Mouse (Mus musculus) embryonic facial prominence, embryonic 12.5 days (tissue): Measurements from ENCODE around the gene Dicer1. TPM values are rescaled to one million over a fixed set of nuclear protein-coding genes. Genes with fewer than 3 reads are reported as not detected.
A peak's percentile ranks its signal among the peaks of the same experiment; 100 is the strongest.

Source experiments
- ATAC-seq: fragments of 200-750 bp; cut with Nextera tagmentation; 2 replicates; pipeline ENCODE4 v1.8.0; 2017; ENCODE audit not compliant: insufficient number of reproducible peaks, insufficient read depth, low FRiP score, low TSS enrichment
- H3K27ac ChIP-seq: fragments of 300-500 bp; sonication (generic); 2 replicates; pipeline ENCODE4 v1.5.1; 2016; ENCODE audit warnings: mild to moderate bottlenecking
- H3K27me3 ChIP-seq: fragments of 300-500 bp; sonication (generic); 2 replicates; pipeline ENCODE4 v1.6.1; 2016; ENCODE audit warnings: mild to moderate bottlenecking, moderate library complexity
- H3K36me3 ChIP-seq: fragments of 300-500 bp; sonication (generic); 2 replicates; pipeline ENCODE4 v1.6.1; 2016; ENCODE audit warnings: mild to moderate bottlenecking
- H3K4me1 ChIP-seq: fragments of 300-500 bp; sonication (generic); 2 replicates; pipeline ENCODE4 v1.6.1; 2016
- H3K4me2 ChIP-seq: fragments of 300-500 bp; sonication (generic); replicated peaks from 2 replicates; pipeline ENCODE4 v1.6.1; 2016; ENCODE audit warnings: mild to moderate bottlenecking, moderate library complexity
- H3K4me3 ChIP-seq: fragments of 300-500 bp; sonication (generic); 2 replicates; pipeline ENCODE4 v1.5.1; 2016; ENCODE audit warnings: mild to moderate bottlenecking
- H3K9ac ChIP-seq: fragments of 300-500 bp; sonication (generic); 2 replicates; pipeline ENCODE4 v1.6.1; 2016; ENCODE audit warnings: mild to moderate bottlenecking, moderate library complexity
- H3K9me3 ChIP-seq: fragments of 300-500 bp; sonication (generic); 2 replicates; pipeline ENCODE4 v1.6.1; 2016; ENCODE audit warnings: mild to moderate bottlenecking, moderate library complexity
- WGBS: fragments of 180-500 bp; shearing (Covaris S2); methylation state at CpG from one replicate; pipeline ENCODE4 v1.1.7; 2016; 5-methylcytosine and 5-hydroxymethylcytosine counted together
- polyA plus RNA-seq: library from polyadenylated mRNA; unstranded; fragments of >200 nt; fragmentation: Nextera tagmentation; extraction: Ambion mirVana; gene quantifications from 2 replicates; pipeline ENCODE4 v1.2.1, GENCODE M21; 2016

Dicer1 gene
- polyA plus RNA-seq, 1 experiment from 2014 or later, result 58.0 TPM

DNA sequence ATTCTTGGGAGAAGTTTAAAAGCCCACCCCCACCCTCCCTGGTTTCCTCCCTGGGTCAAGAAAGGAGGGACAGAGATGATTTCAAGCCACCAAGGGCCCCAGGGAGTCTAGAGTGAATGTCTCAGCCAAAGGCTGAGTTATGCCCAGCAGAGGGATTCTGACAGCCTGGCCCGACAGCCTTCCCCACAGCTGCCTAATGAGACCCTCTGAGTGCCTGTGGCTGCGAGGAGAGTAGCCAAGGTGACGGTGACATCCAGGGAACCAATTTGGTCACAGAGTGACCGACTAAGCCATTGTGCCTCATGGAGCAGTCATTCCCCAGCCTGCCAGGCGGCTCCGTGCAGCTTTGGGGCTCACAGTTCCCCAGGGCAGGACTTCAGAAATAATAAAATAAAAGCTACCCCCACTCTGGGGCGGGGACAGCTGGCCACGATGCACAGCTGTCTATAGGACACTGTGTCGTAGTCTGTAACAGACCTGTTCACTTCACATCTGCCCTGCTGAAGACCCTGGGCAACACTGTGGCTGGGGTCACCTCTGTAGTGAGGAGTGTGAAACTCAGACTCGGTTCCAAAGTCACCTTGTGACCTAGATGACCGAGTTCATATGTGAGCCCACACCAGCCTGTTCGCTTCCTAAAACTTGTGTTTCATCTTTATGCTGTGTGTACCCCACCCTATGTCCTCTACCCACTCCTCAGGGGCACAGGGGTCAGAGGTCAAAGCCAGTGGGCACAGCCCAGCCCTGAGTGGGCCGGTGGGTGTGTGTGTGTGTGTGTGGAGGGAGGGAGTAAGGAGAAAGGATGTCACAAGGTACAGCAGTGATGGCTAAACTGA lies 75.0 kb downstream of the Dicer1 start:
- H3K4me3 ChIP-seq, result no peak overlapping the region
- no peak overlapping the region for H3K27ac ChIP-seq
- H3K9ac ChIP-seq, result no peak overlapping the region
- WGBS, result 81% methylated on average over 13 of the region's 13 CpGs
- peak; percentile 25; the same call in 1 of the 2 replicates for ATAC-seq
- H3K36me3 ChIP-seq, result no peaks in the 10 kb centered on the region
- no peak overlapping the region for H3K4me2 ChIP-seq
- H3K4me1 ChIP-seq, result peaks cover 32% of the 10 kb centered on the region
- no peaks in the 10 kb centered on the region for H3K27me3 ChIP-seq
- no peaks in the 10 kb centered on the region for H3K9me3 ChIP-seq

DNA sequence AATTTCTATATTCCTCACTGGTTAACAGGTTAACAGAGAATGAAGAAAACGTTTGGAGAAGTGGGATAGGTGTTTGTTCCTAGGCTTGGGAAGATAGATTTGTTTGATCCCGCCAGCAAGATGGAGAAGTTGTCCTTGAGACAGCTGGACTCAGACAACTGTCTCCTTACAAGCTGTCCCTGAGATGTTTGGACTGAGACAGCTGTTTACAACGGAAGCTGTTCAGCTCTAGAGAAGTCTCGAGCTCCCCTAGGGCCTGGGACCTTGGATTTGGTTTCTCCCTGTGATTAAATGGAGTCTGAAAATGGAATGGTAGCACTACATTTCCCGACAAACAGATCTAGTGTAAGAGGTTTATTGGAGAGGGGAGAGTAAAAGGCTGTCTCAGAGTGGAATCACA lies 78.8 kb downstream of the Dicer1 start:
- no peaks in the 10 kb centered on the region for H3K9me3 ChIP-seq
- no peak overlapping the region for H3K27ac ChIP-seq
- H3K4me3 ChIP-seq, result no peak overlapping the region
- H3K27me3 ChIP-seq, result no peaks in the 10 kb centered on the region
- WGBS, result 56% methylated on average over 5 of the region's 5 CpGs
- H3K36me3 ChIP-seq, result no peaks in the 10 kb centered on the region
- peaks cover 9% of the 10 kb centered on the region for H3K4me1 ChIP-seq
- no peak overlapping the region for H3K4me2 ChIP-seq
- no peak overlapping the region for H3K9ac ChIP-seq
- ATAC-seq, result no peak

DNA sequence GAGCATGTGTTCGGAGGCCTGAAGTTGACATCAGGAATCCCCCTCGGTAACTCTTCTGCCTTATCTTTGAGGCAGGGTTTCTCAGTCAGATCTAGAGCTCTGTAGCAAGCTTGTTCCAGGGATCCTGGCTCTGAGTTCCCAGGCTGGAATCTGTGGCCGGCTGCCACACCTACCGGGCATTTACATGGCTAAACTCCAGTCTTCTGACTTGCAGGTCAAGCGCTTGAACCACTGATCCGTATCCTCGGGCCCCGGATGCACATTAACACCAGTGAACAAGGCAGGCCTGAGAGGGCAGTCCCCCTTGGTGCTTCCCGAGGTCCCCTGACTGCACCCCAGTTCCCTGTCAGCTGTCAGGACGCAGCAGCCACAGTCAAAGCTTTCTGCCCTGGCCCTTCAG lies 79.3 kb downstream of the Dicer1 start:
- H3K4me3 ChIP-seq, result no peak overlapping the region
- no peaks in the 10 kb centered on the region for H3K27me3 ChIP-seq
- H3K4me2 ChIP-seq, result no peak overlapping the region
- 68% methylated on average over 10 of the region's 10 CpGs for WGBS
- no peak for ATAC-seq
- peaks cover 6% of the 10 kb centered on the region for H3K4me1 ChIP-seq
- no peaks in the 10 kb centered on the region for H3K9me3 ChIP-seq
- no peaks in the 10 kb centered on the region for H3K36me3 ChIP-seq
- H3K9ac ChIP-seq, result no peak overlapping the region
- no peak overlapping the region for H3K27ac ChIP-seq

DNA sequence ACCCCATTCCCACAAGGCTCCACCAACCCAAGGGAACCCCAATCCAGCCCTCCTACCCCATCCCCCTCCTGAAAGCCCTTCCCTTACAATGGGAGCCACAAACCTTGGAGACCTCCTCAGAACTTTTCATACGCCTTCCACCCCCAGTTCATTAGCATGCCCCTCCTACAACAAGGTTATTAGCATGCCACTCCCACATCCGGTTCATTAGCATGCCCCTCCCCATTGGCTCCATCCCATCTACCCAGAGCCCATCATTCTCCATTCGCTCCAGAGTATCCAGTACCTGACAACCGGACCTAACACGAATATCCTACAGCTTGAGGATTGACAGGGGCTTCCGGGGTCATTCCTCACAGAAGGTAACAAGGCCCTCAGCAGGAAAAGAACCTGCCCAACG lies 83.9 kb downstream of the Dicer1 start:
- Histone ChIP-seq H3K4me3 (no peak overlapping the region), H3K4me1 (peaks cover 4% of the 10 kb centered on the region; the same call in 1 of the 2 replicates), H3K27me3 (no peaks in the 10 kb centered on the region), H3K4me2 (no peak overlapping the region), H3K9me3 (no peaks in the 10 kb centered on the region), H3K36me3 (no peaks in the 10 kb centered on the region), H3K9ac (no peak overlapping the region), H3K27ac (no peak overlapping the region)
- no peak for ATAC-seq
- 79% methylated on average over 7 of the region's 7 CpGs for WGBS

DNA sequence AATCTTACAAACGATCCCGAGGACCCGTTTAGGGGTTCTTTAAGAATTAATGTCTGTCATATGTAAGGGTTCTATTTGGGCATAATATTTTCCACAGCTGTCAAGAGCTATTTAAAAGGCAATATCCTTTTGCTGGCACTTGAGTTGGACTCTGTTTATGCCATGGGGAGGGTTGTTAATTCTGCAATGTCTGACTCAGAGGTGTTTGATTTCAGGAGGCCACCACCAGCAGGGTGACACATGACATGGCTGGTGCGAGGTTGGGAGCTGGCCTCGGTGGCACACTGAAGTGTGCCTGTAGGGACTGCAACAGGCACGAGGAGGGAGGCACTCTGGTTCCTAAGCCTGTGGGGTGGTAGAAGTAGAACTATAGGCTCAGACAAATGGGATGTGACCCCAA lies 85.8 kb downstream of the Dicer1 start:
- H3K27me3 ChIP-seq, result no peaks in the 10 kb centered on the region
- H3K4me1 ChIP-seq, result peaks cover 4% of the 10 kb centered on the region; the same call in 1 of the 2 replicates
- H3K9ac ChIP-seq, result no peak overlapping the region
- no peak overlapping the region for H3K4me2 ChIP-seq
- no peak overlapping the region for H3K27ac ChIP-seq
- H3K9me3 ChIP-seq, result no peaks in the 10 kb centered on the region
- no peak overlapping the region for H3K4me3 ChIP-seq
- ATAC-seq, result no peak
- H3K36me3 ChIP-seq, result no peaks in the 10 kb centered on the region
- 42% methylated on average over 6 of the region's 6 CpGs for WGBS

DNA sequence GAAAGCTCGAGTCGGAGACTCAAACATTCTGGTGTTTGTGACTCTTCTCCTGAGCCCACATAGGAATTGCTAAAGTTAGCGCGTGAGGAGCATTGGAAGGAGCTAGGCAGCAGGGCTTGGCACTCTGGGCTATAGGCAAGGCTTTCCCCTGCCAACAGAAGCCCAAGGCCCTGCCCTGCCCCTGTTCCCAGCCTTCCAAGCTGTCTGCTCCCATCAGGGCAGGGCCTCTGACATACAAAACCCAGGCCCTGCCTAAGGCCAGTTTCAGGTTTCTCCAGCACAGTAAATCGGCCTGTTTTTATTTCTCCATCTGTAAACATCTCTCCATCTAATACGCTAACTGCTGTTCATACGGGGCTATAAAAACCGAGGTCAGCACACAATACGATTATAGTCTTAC lies 86.2 kb downstream of the Dicer1 start:
- no peaks in the 10 kb centered on the region for H3K36me3 ChIP-seq
- no peak for ATAC-seq
- no peak overlapping the region for H3K4me3 ChIP-seq
- 60% methylated on average over 9 of the region's 9 CpGs for WGBS
- H3K4me2 ChIP-seq, result no peak overlapping the region
- peaks cover 4% of the 10 kb centered on the region; the same call in 1 of the 2 replicates for H3K4me1 ChIP-seq
- no peaks in the 10 kb centered on the region for H3K9me3 ChIP-seq
- H3K27ac ChIP-seq, result peak overlapping the region; percentile 8; the same call in 1 of the 2 replicates
- H3K9ac ChIP-seq, result no peak overlapping the region
- H3K27me3 ChIP-seq, result no peaks in the 10 kb centered on the region

DNA sequence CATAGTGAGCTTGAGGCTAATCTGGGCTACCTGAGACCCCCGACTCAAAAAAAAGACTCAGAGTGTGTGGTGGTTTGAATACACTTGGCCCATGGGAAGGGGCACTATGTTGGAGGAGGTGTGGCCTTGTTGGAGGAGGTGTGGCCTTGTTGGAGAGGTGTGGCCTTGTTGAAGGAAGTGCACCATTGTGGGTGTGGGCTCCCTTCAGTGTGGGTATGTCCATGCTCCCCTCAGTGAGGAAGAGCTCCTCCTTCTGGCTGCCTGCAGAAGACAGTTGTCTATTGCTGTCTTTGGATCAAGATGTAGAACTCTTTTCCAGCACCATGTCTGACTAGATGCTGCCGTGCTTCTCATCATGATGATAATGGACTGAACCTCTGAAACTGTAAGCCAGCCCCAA lies 95.6 kb downstream of the Dicer1 start:
- no peak for ATAC-seq
- Histone ChIP-seq H3K27me3 (no peaks in the 10 kb centered on the region), H3K9me3 (peaks cover 4% of the 10 kb centered on the region; the same call in 1 of the 2 replicates), H3K4me2 (no peak overlapping the region), H3K27ac (no peak overlapping the region), H3K9ac (no peak overlapping the region), H3K4me3 (no peak overlapping the region), H3K36me3 (no peaks in the 10 kb centered on the region), H3K4me1 (peaks cover 10% of the 10 kb centered on the region)
- 96% methylated on average over 2 of the region's 2 CpGs for WGBS

DNA sequence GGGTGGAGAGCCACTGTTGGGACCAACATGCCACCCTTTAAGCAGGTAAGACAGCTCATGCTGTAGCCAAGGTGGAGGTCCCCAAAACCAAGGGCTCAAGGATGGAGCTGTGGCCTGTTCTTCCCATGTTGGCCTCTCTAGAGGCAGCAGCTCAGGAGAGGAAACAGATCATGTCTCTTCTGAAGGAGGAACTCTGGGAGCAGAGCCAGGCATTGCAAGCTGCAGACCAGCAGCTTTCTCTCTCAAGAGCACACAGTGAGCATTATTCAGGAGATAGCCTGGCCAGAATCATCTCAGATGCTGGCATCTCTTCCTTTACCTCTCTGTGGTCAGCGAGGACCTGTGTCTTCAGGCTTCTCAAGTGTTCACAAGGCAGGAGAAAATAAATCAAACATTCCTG lies 96.7 kb downstream of the Dicer1 start:
- Histone ChIP-seq H3K4me3 (no peak overlapping the region), H3K27ac (no peak overlapping the region), H3K36me3 (no peaks in the 10 kb centered on the region), H3K27me3 (no peaks in the 10 kb centered on the region), H3K9ac (no peak overlapping the region), H3K9me3 (peaks cover 4% of the 10 kb centered on the region; the same call in 1 of the 2 replicates), H3K4me2 (no peak overlapping the region), H3K4me1 (peaks cover 18% of the 10 kb centered on the region)
- ATAC-seq, result no peak
- 94% methylated on average over 1 of the region's 1 CpGs for WGBS

DNA sequence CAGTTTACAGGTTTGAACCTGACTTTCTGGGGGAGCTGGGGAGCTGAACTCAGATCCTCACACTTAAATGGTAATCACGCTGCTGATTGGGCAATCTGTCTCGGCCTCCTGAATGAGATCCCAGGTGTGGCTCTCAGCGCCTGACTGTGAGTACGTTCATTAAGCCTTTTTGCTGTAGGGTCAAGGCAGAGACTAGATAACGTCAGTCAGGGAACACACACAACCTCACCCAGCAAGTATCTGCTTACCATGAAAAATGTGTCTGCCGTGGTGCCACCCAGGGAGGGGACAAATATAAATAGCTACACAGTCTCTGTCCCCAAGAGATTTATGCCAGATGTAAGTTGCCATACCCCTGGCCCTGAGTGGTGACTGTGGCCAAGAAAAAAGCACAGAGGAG lies 99.7 kb downstream of the Dicer1 start:
- Histone ChIP-seq H3K9me3 (peaks cover 4% of the 10 kb centered on the region; the same call in 1 of the 2 replicates), H3K9ac (no peak overlapping the region), H3K27me3 (no peaks in the 10 kb centered on the region), H3K36me3 (no peaks in the 10 kb centered on the region), H3K4me3 (no peak overlapping the region), H3K27ac (no peak overlapping the region), H3K4me1 (peaks cover 18% of the 10 kb centered on the region), H3K4me2 (no peak overlapping the region)
- WGBS, result 55% methylated on average over 6 of the region's 6 CpGs
- ATAC-seq, result no peak

DNA sequence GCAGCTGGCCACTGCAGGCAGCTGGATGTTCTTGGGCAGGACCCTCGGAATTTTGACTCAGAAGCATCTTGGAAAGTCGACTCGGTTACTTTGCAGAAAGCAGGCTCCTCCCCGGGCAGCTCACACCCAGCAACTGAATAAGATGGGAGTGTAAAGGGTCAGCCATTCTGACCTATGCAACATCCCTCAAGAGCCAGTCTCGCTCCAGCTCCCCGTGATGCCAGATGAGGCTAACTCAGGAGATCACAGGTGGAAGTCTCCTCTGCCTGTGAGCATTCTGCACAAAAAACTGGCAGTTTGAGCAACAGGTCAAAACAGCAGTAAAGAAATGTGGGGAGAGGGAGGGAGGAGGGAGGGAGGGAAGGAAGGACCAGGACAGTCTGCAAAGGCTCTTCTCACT lies 100.5 kb downstream of the Dicer1 start:
- H3K27me3 ChIP-seq, result no peaks in the 10 kb centered on the region
- H3K9ac ChIP-seq, result no peak overlapping the region; the same call in 1 of the 2 replicates
- H3K9me3 ChIP-seq, result peaks cover 4% of the 10 kb centered on the region; the same call in 1 of the 2 replicates
- no peak overlapping the region for H3K4me3 ChIP-seq
- no peak overlapping the region for H3K4me2 ChIP-seq
- 53% methylated on average over 6 of the region's 6 CpGs for WGBS
- H3K36me3 ChIP-seq, result no peaks in the 10 kb centered on the region
- H3K27ac ChIP-seq, result no peak overlapping the region
- H3K4me1 ChIP-seq, result peaks cover 18% of the 10 kb centered on the region
- ATAC-seq, result no peak

DNA sequence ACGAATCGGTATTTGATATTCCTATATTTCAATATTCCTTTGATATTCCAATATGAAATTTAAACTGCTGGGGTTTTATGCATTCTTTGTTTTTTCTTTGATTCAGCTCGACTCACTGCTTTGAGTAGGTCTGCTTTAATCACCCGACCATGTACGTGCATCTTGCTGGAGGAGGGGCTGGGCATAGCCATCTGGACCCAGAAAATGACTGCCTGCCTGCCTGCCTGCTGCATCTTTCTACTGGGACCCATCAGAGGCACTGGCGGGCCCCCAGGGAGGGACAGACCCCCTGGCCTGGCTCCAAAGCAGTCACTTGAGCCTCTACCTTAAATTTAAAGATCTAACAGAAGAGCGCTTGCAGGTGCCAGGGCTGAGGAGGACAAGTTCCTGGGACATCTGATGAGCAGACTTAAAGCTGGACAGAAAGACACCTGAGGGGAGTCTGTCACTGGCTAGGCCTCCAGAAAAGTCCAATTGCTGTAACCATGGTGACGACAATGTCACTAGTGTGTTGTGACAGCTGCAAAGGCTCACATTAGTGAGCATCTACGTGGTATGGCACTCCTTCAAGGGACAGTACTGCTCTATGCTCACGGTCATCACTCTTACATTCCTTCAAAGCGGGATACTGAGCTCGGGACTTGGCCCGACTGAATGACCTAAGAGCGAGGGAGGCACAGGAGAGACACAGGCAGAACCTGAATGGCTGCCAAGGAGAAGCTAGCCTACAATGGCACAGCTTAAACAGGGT lies 101.1 kb downstream of the Dicer1 start:
- Histone ChIP-seq H3K27ac (no peak overlapping the region), H3K36me3 (no peaks in the 10 kb centered on the region), H3K9me3 (no peaks in the 10 kb centered on the region), H3K4me2 (no peak overlapping the region), H3K27me3 (no peaks in the 10 kb centered on the region), H3K4me1 (peaks cover 18% of the 10 kb centered on the region), H3K4me3 (no peak overlapping the region), H3K9ac (no peak overlapping the region)
- WGBS, result 55% methylated on average over 14 of the region's 14 CpGs
- no peak for ATAC-seq

DNA sequence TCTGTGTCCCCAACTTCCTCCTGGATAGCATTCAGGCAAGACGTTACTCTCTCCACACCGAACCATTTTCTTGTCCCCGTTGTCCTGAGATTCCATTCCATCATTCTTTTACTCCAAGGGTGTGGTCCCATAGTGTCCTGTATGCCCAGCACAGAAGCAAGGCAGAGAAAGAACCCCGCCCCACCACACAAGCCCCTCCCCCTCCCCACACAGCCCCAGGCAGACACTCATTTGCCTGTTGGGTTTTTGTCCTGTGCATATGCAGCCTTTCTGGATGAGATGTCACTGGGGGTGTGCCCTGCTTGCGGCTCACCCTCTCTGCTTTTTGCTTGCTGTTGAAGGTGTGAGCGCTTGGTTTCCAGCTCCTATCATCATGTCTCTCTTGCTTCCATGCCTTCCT lies 103.4 kb downstream of the Dicer1 start:
- Histone ChIP-seq H3K4me2 (no peak overlapping the region), H3K27me3 (0 out of 2 replicates have a peak, but pooled peaks cover 2% of the 10 kb centered on the region), H3K4me3 (no peak overlapping the region), H3K4me1 (peaks cover 18% of the 10 kb centered on the region), H3K27ac (no peak overlapping the region), H3K36me3 (no peaks in the 10 kb centered on the region), H3K9me3 (no peaks in the 10 kb centered on the region), H3K9ac (no peak overlapping the region)
- 88% methylated on average over 6 of the region's 6 CpGs for WGBS
- no peak for ATAC-seq
